Mouse (Mus musculus): ENCODE data around the gene Thegl. TPM values are rescaled to one million over a fixed set of nuclear protein-coding genes. Genes with fewer than 3 reads are reported as not detected.
"Not testable (repeated sequence)": the region's sequence is repeated elsewhere in the genome, so short reads cannot be mapped to it uniquely, and the experiment has no call there.

The Thegl gene
- total RNA-seq, 2 experiments from 2014 or later: not detected

DNA sequence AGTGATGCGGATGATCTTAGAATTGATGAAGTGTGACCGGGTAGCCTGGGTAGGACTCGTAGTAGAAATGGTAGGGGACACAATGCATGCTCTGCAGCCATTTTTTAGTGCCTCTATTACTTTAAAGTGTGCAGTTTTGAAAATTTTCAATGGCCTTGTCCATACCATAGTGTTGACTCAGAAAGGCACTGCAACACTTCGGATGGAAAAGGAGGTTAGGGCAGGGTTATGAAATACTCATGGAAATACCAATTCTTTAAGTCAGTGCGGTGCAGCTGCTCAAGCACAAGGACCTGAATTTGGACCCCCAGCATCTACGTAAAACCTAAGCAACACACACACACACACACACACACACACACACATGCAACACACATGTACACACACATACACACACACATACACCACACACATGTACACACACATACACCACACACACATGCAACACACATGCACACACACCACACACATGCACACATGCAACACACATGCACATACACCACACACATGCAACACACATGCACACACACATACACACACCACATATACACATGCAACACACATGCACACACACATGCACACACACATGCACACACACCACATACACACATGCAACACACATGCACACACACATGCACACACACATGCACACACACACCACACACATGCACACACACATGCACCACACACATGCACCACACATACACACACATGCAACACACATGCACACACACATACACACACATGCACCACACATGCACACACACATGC, 11.6 kb upstream of the Thegl start, which contains the start of gene Arl9:
Gene Arl9, plus strand, starts transcription at position 5 of the 771 bp plus-strand sequence.
- DNase-seq: no peak
- no peak for TF ChIP-seq CTCF (IDR thresholded peaks at IDR 0.05)

DNA sequence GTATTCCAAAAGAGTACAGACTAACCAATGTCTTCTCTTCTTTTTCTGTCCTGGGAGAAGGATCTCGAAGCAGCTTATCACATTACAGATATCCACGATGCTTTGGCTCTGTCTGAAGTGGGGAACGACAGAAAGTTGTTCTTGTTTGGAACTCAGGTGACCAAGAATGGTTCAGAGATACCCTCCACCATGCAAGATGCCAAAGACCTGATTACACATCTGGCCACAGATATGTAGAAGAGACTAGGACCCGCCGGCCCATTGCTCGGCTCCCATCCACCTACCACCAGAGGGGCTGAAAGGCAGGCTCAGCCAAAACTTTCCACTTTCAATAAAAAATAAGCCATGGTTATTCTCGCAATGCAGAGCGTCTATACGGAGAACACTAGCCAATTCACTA, 5.5 kb upstream of the Thegl start:
- Histone ChIP-seq H3K4me3 (no peak overlapping the region), H3K27ac (no peak overlapping the region)
- intact Hi-C loops (cut with DNase I): loop anchor here (10.0 kb wide), 1 partner anchor 164 kb away; no protein-coding TSS in a partner anchor
- DNase-seq: no peak
- no peak for TF ChIP-seq CTCF (IDR thresholded peaks at IDR 0.05)

More for the DNA sequence above, 11.6 kb upstream of the Thegl start, which contains the start of gene Arl9:
- intact Hi-C loops (cut with DNase I): no loop called here
- Histone ChIP-seq H3K27ac (no peak within 1 kb of the TSS), H3K4me3 (no peak within 1 kb of the TSS)

DNA sequence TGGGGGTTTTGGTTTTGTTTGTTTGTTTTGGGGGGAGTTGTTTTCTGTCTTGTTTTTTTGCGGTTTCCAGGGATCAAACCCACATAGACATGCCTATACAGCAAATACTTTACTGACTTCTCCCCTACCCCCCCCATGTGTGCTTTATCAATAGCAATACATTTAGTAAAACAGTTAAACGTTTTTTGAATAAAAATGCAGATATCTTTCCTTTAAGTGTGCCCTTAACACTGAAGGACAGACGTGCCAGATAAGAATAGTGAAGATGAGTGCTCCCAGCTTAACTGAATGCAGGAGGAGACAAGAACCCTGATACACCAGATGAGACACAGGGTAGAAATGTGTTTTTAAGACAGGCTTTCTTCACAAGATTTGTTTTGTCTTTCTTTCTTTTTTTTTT, 4.7 kb upstream of the Thegl start:
- intact Hi-C loops (cut with DNase I): loop anchor here (10.0 kb wide), 1 partner anchor 164 kb away; no protein-coding TSS in a partner anchor
- TF ChIP-seq CTCF (IDR thresholded peaks at IDR 0.05): no peak
- DNase-seq: no peak
- H3K4me3 ChIP-seq: no peak overlapping the region
- no peak overlapping the region for H3K27ac ChIP-seq

DNA sequence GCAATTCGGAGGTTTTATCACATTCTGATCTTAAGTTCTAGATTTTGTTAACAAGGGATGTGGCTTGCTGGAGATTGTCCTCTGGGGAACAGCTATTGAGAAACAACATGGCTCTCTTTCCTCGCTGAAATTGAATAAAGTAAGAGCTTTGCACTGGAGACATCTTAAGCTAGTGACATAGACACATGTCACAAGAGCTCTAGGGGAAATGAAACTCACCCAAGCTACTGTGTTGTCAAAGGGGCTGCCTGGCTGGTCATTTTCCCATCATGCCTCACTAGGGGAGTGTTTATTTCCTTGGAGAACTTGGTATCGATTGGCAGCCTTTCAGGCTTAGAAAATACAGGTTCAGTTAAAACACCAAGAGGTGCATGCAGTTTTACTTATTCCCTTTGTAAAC, 2.7 kb upstream of the Thegl start:
- H3K4me3 ChIP-seq: no peak overlapping the region
- H3K27ac ChIP-seq: no peak overlapping the region
- intact Hi-C loops (cut with DNase I): loop anchor here (10.0 kb wide), 1 partner anchor 162 kb away; no protein-coding TSS in a partner anchor
- TF ChIP-seq CTCF (IDR thresholded peaks at IDR 0.05): no peak
- no peak for DNase-seq

DNA sequence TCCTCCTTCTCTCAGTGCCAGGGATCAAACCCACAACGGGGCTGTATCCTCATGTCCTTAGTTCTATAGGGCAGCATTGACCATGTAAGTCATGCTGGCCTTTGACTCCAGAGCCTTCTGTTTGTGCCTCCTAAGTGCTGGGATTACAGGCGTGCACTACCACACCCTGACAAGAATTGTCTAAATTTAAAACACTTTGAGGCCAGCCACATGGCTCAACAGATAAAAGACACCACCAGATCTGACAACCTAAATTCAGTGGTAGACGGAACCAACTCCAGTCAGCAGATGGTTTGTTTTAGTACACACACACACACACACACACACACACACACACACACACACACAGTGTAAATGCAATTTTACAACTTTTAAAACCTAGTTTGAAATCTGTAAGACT, 12.2 kb downstream of the Thegl start:
- no peak for TF ChIP-seq CTCF (IDR thresholded peaks at IDR 0.05)
- no peak overlapping the region for H3K27ac ChIP-seq
- intact Hi-C loops (cut with DNase I): no loop called here
- DNase-seq: no peak
- no peak overlapping the region for H3K4me3 ChIP-seq

DNA sequence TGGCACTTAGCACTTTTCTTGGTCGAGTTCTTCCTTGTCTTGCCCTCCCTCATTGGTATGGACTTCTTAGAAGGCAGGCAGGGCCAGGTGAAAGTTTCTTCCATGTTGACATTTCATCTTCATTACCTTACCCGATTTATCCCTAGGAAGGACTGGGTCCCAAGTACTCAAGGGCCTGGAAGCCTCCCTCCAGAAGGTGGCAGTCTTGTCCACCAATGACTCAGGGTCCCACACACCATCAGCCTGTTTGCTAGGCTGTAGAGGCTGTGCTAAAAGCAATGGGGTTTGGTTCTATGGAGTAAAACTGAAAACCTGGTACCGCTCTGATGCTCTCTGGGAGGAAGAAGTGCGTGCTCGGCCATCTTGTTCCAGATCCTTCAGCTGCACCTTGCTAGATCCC, 13.9 kb downstream of the Thegl start:
- Histone ChIP-seq H3K4me3 (no peak overlapping the region), H3K27ac (no peak overlapping the region)
- intact Hi-C loops (cut with DNase I): no loop called here
- peak; percentile 68 for TF ChIP-seq CTCF (IDR thresholded peaks at IDR 0.05)
- DNase-seq: peak; percentile 38

DNA sequence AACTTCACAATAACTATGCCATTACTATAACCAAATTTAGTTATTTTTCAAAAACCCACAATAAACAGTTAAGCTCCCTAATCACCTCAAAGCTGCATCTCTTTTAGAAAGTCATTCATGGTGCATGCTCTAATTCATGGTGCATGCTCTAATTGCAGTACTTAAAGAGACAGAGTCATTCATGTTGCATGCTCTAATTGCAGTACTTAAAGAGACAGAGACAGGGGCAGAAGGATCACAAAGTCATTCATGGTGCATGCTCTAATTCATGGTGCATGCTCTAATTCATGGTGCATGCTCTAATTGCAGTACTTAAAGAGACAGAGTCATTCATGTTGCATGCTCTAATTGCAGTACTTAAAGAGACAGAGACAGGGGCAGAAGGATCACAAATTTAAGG, 19.3 kb downstream of the Thegl start:
- H3K27ac ChIP-seq; DNase-seq; intact Hi-C loops (cut with DNase I); H3K4me3 ChIP-seq: not testable (repeated sequence)

DNA sequence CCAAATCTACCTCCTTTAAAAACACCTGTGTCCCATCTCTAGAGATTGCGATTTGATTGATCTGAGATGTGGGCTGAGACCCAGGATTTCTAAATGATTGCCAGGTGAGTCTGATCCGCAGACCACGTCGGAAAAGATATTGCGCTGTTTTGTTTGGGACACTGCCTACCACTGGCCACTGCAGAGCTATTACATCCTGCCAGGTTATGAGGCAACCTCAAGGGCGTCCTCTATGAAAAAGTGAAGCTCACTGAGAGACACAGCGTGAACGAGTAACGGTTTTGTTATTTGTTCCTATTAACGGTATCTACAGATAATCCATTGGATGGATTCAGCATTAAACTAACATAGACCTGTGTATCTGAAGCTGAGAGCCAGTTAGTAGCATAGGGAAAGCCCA, 22.6 kb downstream of the Thegl start:
- intact Hi-C loops (cut with DNase I): no loop called here
- no peak for TF ChIP-seq CTCF (IDR thresholded peaks at IDR 0.05)
- Histone ChIP-seq H3K4me3 (no peak overlapping the region), H3K27ac (no peak overlapping the region)
- no peak for DNase-seq

DNA sequence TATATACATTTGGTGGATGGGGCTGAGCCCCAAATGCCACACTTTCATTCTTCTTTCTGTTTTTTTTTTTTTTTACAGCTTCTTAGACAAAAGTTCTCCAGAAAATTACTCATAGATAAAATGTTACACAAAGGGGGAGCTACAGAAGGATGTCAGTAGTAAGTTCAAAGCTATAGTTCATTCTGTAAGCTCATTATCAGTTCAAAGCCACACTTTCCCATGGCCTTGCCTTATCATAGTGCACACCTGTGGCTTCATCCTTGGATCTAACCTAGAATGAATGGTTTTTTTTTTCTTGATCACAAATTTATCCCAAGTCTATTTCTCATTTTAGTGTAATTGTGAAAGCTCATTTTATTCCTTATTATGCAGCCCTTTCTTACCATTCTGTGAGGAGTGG, 23.6 kb downstream of the Thegl start:
- DNase-seq: no peak
- TF ChIP-seq CTCF (IDR thresholded peaks at IDR 0.05): no peak
- H3K4me3 ChIP-seq: no peak overlapping the region
- no peak overlapping the region for H3K27ac ChIP-seq
- intact Hi-C loops (cut with DNase I): no loop called here

DNA sequence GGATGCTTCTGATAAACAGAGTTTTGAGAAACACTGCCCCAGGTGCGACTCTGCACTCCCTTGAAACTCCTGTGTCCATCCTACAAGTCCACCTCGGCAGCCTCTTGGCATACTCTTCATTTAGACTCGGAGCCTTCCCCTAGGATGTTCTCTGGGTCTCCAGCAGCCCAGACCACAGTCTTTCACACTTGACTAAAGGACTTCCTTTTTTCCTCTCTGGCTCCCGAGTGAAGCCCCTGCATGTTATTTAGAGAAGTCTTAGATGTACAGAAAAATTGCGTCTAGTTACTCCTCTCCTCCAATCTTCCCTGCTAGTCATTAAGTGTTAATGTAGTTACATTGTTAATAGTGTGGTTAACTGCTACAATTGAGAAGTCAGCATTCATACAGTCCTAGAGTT, 28.5 kb downstream of the Thegl start:
- TF ChIP-seq CTCF (IDR thresholded peaks at IDR 0.05): no peak
- no peak overlapping the region for H3K27ac ChIP-seq
- intact Hi-C loops (cut with DNase I): no loop called here
- no peak overlapping the region for H3K4me3 ChIP-seq
- no peak for DNase-seq

DNA sequence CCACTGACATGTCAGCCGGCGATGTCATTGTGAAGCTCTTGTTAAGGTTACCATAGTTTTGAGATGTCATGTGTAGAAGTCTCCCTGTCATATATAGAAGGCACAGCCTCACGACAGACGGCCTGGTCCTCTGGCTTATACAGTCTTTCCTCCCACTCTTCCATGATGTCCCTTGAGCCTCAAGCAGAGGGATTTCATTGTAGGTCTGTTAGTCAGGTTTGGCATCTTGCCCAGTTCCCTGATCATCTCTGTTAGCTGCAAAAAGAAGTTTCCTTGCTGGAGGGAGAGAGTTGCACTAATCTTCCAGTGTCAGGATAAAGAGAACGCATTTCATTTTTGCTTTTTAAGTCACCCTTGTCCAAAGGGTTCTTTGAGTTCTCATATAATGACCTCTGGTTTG, 36.8 kb downstream of the Thegl start:
- intact Hi-C loops (cut with DNase I): no loop called here
- Histone ChIP-seq H3K4me3 (no peak overlapping the region), H3K27ac (no peak overlapping the region)
- no peak for TF ChIP-seq CTCF (IDR thresholded peaks at IDR 0.05)
- no peak for DNase-seq

DNA sequence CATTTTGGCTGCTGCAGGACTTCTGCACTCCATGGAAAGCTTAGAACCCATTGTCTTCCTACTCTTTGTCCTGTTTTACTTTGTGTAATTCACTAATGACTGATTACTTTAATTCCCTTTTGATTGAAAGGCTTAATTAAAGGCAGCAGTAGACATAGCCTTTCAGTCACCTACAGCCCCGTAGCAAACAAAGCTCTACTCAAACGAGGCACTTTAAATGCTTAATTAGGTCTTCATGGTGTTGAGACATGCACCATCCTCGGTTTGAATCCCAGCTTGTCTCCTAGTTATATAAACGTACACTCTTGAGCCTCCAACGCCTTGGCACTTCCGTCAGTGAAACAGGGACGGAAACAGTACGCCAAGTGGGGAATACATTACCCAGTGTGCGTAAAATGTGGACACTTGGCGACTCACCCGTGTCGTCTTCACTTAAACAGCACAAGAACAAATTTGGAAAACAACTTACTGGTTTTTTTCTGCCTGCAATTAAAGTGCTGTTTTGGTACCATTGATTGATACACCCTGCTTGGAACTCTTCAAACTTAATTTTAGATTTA, 41.1 kb downstream of the Thegl start:
- Histone ChIP-seq H3K4me3 (no peak overlapping the region), H3K27ac (no peak overlapping the region)
- intact Hi-C loops (cut with DNase I): no loop called here
- no peak for TF ChIP-seq CTCF (IDR thresholded peaks at IDR 0.05)
- no peak for DNase-seq

DNA sequence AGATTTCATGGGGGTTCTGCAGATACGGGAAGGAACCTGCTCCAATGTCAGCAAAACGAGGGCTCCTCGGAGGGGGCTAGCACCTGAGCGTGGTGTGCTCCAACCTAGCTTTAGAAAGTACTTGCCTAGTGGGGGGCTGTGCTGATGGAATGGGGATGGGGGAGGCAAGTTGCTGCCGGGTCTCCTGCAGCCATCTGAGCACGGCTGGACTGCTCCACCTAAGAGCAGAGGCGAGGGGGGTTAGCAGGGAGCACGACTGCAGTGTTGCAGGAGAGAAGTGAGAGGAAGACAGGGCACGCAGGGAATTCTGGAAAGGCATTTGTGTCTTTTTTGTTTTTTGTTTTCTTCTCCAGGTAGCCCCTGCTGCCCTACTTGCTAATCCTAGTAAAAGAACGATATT, 44.5 kb downstream of the Thegl start:
- no peak overlapping the region for H3K4me3 ChIP-seq
- TF ChIP-seq CTCF (IDR thresholded peaks at IDR 0.05): no peak
- H3K27ac ChIP-seq: no peak overlapping the region
- intact Hi-C loops (cut with DNase I): loop anchor here (2.0 kb wide), 1 partner anchor 62 kb away; no protein-coding TSS in a partner anchor
- DNase-seq: no peak

Measured in gastrocnemius, adult 2 months (tissue).